Mouse (Mus musculus) megakaryocyte-erythroid progenitor cell, adult 5-6 weeks (primary cell): ENCODE results near the gene Cep295. TPM values are rescaled to one million over a fixed set of nuclear protein-coding genes. Genes with fewer than 3 reads are reported as not detected.
"Not testable (repeated sequence)": the region's sequence is repeated elsewhere in the genome, so short reads cannot be mapped to it uniquely, and the experiment has no call there.

Source experiments
- ATAC-seq: replicated peaks from 2 replicates; pipeline ENCODE4 v1.8.0; 2016; ENCODE audit warnings: mild to moderate bottlenecking, inconsistent platforms; ENCODE audit not compliant: severe bottlenecking, poor library complexity, low FRiP score, low TSS enrichment
- total RNA-seq, 2 experiments: library from RNA; stranded (forward) in 1 of 2; stranded (reverse) in 1 of 2; fragments of 200-1000, 215-1000 nt in 1 of 2; fragments of >200 nt in 1 of 2; fragmentation: Nextera tagmentation in 1 of 2; gene quantifications; 2 replicates each; pipeline ENCODE4 v1.2.3; 2014 to 2017

The Cep295 gene
- total RNA-seq (2014; fragmentation: Nextera tagmentation) (71.0 and 86.0 TPM in 2 replicates), total RNA-seq (2017) (45.3 and 66.4 TPM in 2 replicates)

DNA sequence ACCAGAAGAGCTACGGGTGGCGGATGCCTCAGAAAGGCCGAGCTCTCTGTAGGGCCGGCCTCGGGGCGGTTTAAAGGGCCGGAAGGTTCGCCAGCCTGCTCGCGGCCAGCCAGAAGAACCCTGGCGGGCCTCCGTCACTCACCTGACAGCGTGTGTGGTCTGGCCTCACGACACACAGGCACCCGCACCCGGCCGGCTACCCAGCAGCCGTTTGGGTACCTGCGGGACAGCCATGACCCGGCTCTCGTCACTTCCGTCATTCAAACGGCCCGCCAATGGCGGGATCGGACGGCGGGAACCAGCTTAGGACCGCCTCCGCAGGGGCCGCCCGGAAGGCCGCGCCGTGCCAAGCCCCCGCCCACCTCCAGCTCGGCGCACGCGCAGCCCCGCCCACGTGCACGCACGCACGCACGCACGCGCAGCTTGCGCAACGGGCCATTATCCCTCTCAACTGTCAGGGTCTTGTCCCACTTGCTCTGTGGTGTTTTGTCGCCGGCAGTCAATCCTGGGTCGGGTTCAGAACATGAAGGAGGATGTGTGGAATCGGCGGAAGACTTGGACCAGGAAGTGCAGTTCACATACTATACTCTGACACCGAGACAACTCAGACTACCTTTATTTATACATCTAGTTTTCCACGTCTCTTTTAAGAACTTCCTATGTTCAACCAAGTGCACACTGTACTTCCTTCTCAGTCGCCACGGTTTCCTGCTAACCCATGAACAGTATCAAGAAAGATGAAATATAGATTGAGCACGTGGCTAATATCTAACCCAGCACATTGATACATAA lies at the start of gene Cep295:
Gene Cep295 (minus strand): TSS at position 305 of the 792 bp plus-strand sequence.
- ATAC-seq: peak; percentile 98

DNA sequence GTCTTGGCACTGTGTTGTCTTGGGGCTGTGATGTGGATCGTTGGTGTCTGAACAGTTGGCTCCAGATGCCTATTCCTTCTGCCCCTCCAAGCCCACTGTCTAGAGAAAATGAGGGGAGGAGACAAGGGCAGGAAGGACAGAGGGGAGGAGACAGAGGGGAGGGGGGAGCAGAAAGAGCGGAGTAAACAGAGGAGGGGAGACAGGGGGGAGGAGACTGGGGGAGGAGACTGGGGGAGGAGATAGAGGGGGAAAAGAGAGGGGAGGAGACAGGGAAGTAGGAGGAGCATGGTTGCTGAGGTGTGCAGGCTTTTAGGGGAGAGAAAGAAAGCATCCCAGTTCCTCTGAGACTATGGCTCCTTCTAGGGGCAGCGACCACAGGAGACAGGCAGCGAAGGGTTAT lies 40.0 kb upstream of the Cep295 start:
- no peak for ATAC-seq

DNA sequence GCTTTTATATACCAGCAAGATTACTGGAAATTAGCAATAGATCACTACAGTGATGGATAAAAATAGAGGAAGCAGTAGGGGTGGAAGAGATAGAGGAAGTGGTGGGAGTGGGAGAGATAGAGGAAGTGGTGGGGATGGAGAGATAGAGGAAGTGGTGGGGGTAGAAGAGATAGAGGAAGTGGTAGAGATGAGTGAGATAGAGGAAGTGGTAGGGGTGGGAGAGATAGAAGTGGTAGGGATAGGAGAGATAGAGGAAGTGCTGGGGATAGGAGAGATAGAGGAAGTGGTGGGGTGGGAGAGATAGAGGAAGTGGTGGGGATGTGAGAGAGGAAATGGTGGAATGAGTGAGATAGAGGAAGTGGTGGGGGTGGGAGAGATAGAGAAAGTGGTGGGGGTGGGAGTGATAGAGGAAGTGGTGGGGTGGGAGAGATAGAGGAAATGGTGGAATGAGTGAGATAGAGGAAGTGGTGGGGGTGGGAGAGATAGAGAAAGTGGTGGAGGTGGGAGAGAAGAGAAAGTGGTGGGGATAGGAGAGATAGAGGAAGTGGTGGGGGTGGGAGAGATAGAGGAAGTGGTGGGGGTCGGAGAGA lies 37.9 kb upstream of the Cep295 start:
- ATAC-seq: no peak

DNA sequence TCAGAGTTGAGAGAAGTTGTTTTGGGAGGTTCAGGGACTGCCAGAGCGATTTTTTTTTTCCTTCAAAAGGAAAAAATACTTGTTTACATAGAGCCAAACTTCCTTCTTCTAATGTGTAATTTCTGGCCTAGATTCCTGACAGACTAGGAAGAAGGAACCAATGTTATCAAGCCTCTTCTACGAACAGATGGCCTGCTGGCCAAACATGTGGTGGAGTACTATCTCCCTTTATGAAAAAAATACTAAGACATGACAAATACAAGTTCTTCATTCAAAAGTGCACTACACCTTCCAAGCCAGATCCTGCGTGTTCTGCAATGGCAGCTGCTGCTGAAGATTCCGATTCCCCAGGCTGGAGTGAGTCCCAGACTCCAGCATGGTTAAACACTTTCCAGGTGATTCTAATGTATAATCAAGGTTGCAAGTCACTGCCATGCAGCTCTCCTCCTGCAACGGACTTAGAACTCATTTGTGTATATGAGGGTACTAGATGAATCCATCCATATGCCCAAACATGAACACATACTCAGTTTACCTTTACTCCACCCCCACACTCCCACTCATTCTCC lies 29.6 kb upstream of the Cep295 start:
- no peak for ATAC-seq

DNA sequence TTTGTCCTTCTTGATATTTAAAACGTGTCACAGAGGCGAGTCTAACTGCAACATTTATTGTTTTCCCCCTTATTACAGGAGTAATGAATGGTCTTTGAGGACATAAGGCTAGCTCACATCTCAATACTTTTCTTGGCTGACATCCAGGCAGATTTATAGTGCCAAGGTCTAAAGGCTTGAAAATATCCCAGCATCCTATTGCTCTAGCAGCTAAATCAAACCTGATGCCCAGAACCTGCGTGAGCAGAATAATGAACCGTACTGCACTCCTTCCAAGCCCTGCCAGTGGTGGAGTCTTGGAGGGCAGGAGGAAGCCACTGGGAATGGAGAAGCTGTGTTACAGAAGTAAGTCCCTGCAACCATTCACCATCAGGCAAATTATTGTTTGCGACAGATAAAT lies 26.7 kb upstream of the Cep295 start:
- ATAC-seq: no peak

DNA sequence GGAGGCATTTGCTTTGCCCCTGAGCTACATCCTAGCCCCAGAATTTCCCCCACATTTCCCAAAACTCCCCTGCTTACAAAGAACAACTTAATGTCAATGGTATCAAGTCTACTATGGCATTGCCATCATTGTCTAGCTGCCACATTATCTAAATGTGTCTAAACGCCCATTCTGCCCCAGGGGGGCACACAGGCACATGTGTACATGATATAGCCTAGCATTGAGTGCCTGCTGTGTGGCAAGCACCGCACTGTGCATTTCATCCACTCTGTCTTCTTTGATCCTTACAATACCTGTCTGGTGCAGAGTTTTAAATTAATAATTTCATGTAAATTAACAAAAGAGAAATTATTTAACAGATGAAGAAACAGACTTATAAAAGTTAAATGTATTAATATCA lies 8.7 kb upstream of the Cep295 start:
- ATAC-seq: no peak

DNA sequence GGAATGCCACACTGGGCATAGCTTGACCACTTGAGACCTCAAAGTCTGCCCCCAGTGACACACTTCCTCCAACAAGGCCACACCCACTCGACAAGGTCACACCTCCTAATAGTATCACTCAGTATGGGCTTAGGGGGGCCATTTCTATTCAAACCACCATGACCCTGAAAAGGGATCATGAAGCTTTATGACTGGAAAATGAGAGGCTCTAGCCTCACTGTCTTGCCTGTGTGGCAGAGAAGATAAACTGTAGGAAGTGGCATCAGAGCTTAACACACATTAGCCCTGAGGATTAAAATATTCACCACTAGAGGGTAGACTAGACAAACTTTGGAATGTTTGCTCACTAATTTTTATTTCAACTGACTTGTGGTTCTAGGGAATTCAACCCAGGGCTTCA lies 8.3 kb upstream of the Cep295 start:
- ATAC-seq: peak; percentile 91

DNA sequence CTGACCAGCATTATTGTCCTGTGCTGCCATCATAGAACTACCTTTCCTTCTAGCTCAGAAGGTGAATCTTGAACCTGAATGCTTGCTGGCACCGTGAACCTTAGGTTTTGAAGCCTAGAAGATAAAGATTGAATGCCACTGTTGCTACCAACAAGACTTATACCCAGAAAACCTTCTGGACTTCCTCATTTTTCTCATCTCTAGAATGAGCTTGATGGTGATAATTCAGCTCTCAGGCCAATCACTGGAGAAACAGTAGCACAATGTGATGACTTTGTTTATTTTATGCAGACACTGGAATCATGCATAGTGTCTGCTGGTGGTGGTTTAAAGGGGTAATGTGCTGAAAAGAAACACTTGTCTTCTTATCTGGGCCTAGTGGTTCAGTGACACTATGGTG lies 7.3 kb upstream of the Cep295 start:
- no peak for ATAC-seq

DNA sequence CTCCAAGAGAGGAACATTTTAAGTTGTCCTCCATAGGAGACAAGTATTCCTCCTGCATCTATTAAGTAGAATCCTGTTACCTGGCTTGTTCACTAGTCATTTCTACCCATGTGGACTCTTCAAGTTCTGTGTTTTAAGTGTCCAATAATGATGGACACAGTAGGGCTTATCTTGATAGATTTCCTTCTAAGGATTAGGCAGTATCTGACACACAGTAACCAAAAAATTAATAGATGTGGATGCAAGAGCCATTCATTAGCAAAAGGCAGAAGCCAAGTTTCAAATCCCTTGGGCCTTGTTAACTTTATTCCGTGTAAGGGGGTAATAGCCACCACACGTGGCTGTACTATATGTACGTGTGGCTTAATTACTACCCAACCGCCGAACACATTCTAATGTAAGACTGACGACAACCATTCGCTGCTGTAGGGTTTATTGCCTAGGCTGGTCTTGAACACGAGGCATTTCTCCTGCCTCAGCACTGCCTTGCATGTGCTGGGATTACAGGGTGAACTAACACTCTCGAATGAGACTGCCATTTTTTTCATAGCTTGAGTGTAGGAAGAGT lies 588 bp downstream of the Cep295 start:
- peak; percentile 29; the same call in 1 of the 2 replicates for ATAC-seq

DNA sequence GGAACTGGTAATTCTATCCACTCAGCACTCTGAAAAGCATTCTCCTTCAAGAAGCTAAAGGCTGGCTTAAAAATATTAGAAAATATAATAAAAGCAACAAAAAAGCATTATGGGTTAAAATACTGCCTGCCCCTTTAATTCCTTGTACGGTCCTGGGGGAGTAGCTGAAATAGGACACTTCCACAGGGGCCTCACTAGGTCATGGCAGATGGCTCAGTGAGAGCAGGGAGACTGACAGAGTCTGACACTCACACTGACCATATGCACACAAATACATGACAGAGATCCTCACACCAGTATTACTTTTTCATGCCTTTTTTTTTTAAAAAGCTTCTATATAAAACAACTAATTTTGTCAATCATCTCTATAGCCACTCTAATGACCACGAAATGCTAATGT lies 7.7 kb downstream of the Cep295 start:
- no peak for ATAC-seq

DNA sequence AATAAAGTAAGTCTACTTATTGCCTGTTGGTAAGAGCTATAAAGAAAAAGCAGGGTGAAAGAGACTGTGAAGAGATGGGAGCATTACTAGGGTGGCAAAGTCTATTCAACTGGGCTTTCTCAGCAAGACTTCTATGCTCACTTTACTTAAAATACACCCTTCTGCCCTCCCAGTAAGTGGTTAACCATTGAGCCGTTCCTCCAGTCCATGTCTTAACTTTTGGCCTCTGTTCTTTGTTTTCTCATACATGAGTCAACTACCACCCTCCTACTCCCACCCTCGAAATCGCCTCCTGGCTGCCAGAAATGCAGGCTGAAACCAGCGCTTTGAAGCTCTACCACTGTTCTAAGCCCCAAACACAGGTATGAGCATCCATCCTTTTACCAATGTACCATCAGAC lies 19.8 kb downstream of the Cep295 start:
- ATAC-seq: no peak

DNA sequence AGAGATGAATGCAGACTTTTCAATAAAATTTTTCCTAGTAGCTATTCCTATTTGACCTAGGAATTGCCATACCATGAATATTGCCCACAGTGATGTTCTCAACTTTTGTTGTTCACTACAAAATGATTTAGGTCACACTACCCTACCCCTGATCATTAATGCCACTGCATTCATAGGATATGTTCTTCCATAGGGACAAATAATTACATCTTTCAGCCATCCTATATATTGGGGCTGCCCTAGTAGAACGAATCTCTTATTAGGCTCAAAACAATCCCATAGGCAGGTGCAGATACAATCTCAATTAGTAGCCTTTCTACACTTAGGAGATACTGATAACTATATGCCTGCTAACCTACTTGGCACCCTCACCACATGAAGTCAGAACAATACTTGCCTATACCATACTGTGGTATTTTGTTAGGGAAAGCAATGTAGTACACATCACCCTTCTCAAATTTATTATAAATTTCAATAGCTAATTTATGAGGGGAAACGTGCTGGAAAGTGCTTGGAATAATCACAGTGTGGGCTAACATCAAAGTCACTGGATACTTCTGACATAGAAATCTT lies 39.3 kb downstream of the Cep295 start:
- ATAC-seq: no peak

DNA sequence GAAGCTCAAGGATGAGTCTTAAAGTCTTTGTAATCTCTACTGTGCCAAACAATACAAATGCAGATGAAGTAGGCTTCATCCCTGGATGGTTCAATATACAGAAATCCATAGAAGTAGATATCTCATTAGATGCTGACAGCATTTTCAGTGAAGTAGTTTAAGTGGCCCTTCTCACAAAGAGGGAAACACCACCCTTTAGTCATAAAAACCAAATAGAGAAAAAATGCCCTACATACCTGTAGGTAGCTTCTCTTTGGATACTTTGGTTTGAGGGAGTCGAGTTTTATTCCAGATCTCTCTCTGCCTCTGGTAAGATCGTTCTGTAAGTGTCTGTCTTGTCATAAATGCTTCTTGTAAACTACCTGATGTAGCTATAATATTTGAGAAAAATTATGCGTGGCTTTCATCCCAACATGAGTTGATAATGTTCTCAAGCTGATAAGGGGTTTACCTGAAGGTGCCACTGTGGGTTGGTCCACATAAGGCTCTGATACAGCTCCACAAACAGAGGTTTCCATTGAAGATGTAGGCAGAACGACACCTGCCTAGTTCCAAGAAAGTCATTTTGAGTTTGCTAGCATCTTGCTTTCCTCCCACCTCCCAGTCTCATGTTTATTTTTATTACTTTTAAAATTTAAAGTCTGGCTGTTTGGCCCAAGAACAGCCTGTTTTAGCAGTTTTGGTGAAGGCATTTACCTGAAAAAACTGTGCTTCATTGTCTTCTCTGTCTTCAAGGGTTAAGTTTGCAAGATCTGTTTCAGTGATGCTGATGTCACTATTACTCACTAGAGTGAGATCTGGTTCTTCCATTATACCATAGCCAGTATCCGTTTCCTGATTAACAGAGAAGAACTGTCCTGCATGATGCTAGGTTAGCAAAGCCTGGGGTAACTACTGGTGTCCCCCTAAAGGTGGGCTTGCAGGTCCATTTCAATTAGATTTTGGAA lies 40.1 kb downstream of the Cep295 start:
- ATAC-seq: no peak

DNA sequence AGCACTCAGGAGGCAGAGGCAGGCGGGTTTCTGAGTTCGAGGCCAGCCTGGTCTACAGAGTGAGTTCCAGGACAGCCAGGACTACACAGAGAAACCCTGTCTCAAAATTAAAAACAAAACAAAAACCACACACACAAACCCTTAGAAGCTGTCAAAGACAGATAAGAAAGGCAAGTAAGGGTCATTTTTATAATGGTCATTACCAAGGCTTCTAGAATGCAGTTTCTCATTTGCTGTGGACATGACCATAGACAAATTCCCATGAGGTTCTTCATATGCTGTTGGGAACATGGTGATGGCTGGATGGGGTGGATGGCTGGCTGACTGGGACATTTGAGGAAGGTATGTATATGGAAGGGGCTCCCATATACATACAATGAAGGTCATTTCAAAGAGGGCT lies 41.3 kb downstream of the Cep295 start:
- not testable (repeated sequence) for ATAC-seq

DNA sequence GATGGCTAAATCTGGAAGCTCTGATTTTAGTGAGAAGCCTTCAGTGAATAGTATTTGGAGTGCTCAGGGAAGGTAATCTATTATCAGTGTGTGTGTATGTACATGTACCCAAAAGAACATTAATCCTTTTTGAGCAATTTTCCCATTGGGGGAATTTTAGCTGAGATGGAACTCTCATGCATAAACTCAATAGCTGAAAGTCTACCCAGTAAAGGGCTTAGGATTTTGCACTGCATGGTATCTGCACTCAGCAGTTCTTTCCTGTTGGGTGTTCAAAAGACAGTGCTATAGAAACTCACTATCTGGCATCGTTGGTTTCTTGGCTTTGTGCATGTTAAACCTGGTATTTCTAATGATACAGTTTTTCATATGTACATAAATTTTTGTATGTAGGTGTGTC lies 43.0 kb downstream of the Cep295 start:
- ATAC-seq: no peak

DNA sequence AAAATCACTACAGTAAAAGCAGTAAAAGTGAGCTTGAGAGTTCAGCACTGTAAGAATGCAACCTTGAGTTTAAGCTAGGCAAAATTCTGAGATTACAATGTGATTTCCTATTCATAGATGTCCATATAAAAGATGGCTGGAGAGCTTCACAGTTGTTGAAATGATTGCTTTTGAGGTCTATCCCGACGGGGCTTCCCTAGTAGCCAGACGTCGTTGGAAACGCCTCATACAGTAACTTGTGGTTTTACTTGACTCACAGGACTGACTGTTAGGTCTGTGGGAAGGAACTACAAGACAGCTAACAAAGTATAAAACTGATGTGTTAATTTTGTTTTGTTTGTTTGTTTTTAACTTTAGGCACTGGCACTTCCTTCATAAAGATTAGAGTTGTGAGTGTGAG lies 44.0 kb downstream of the Cep295 start:
- ATAC-seq: no peak

DNA sequence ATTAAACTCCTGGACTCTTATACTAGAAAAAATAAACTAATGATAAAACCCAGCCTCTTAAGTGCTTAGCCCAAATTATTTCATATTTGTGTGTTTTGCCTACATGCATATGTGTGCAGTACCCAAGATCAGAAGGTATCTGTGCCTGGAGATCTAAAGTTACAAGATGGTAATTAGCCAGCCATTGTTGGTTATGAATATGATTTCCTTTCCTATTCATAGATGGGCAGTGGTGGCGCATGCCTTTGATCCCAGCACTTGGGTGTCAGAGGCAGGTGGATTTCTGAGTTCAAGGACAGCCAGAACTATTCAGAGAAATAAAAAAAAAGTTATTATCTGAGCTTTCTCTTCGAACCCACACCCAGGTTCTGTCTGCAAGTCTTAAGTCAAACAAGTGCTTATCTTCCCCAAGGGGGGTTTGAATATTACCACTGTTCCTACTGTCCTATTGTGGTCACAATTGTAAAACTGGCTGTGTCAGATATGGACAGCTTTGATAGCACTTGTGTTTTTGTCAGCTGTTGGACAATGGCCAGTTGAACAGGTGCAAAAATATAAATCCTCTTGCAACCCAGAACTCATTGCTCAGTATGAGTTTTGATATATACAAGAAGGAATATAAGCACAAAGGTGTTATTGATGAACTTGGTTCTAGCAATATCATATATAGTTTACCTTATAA lies 45.4 kb downstream of the Cep295 start:
- ATAC-seq: peak; percentile 82

DNA sequence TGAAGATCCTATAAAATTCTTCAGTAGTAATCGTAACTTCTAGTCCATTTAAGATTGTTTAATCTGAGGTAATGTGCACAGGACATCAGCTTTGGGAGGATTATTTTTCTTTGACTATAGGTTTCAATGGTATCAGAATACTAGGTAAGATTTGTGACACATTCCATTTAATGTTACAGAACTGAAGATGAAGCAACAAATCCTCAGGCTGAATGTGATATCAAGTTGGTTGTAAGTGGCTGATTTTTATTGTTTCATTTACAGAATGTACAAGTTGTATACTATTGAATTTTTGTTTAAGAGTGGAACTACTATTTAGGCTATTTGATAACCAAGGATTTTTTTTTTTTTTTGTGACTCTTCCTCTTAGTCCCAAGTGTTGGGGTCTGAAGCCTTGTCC lies 47.4 kb downstream of the Cep295 start:
- ATAC-seq: no peak

DNA sequence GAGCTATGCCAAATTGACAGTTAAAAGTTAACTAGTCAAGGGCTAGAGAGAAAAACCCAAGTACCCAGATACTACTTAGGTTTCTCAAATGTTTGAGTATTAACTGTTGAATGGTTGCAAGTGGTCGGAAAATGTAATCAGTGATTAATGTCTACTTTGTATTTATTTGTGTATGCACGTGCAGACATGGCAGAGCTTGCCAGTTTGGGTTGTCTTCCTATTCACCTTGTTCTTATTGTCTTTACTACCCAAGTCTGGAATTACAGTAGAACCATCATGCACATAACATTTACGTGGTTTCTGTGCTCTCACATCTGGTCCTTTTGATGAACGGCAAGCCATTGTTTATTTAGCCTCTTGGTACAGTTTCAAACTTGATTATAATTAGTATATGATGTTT lies 48.2 kb downstream of the Cep295 start:
- ATAC-seq: no peak
